Mouse (Mus musculus) intestine, embryonic 16.5 days (tissue): ENCODE results near the gene Ubtd1. TPM values are rescaled to one million over a fixed set of nuclear protein-coding genes. Genes with fewer than 3 reads are reported as not detected.
A peak's percentile ranks its signal among the peaks of the same experiment; 100 is the strongest.

Experiments used
- ATAC-seq: fragments of 200-750 bp; cut with Nextera tagmentation; 2 replicates; pipeline ENCODE4 v1.8.0; 2017; ENCODE audit warnings: moderate TSS enrichment, moderate library complexity
- H3K27ac ChIP-seq: fragments of 300-500 bp; sonication (generic); 2 replicates; pipeline ENCODE4 v1.5.1; 2014; ENCODE audit warnings: mild to moderate bottlenecking, low read length
- H3K27me3 ChIP-seq: fragments of 300-500 bp; sonication (generic); replicated peaks from 2 replicates; pipeline ENCODE4 v1.6.1; 2014; ENCODE audit warnings: low read length, control low read depth, mixed read lengths; ENCODE audit not compliant: control insufficient read depth, insufficient read depth
- H3K36me3 ChIP-seq: fragments of 300-500 bp; sonication (generic); 2 replicates; pipeline ENCODE4 v1.6.1; 2014; ENCODE audit warnings: low read length, control low read depth; ENCODE audit not compliant: control insufficient read depth, insufficient read depth
- H3K4me1 ChIP-seq: fragments of 300-500 bp; sonication (generic); 2 replicates; pipeline ENCODE4 v1.6.1; 2014; ENCODE audit warnings: low read length, control low read depth, mixed read lengths; ENCODE audit not compliant: control insufficient read depth, insufficient read depth
- H3K4me2 ChIP-seq: fragments of 300-500 bp; sonication (generic); 2 replicates; pipeline ENCODE4 v1.6.1; 2014; ENCODE audit warnings: low read depth, low read length, control low read depth
- H3K4me3 ChIP-seq: fragments of 300-500 bp; sonication (generic); 2 replicates; pipeline ENCODE4 v1.5.1; 2014; ENCODE audit warnings: mild to moderate bottlenecking, low read length
- H3K9ac ChIP-seq: fragments of 300-500 bp; sonication (generic); 2 replicates; pipeline ENCODE4 v1.6.1; 2014; ENCODE audit warnings: low read depth, low read length
- H3K9me3 ChIP-seq: fragments of 300-500 bp; sonication (generic); 2 replicates; pipeline ENCODE4 v1.6.1; 2016; ENCODE audit warnings: low read length, control low read depth; ENCODE audit not compliant: control insufficient read depth
- WGBS: fragments of 180-500 bp; shearing (Covaris S2); extraction: QIAGEN DNeasy Blood & Tissue Kit; methylation state at CpG from one replicate; pipeline ENCODE4 v1.1.7; 2014; 5-methylcytosine and 5-hydroxymethylcytosine counted together
- polyA plus RNA-seq: library from polyadenylated mRNA; unstranded; fragments of >200 nt; fragmentation: Nextera tagmentation; extraction: Ambion mirVana; gene quantifications from 2 replicates; pipeline ENCODE4 v1.2.1, GENCODE M21; 2015

Ubtd1 gene
- polyA plus RNA-seq, 1 experiment from 2014 or later: 11.2 TPM

- Histone ChIP-seq H3K4me3 (no peak overlapping the region), H3K27me3 (no peaks in the 10 kb centered on the region), H3K4me1 (peaks cover 6% of the 10 kb centered on the region; the same call in 1 of the 2 replicates), H3K4me2 (no peak overlapping the region), H3K36me3 (no peaks in the 10 kb centered on the region), H3K9me3 (no peaks in the 10 kb centered on the region), H3K9ac (no peak overlapping the region), H3K27ac (no peak overlapping the region)
- no peak for ATAC-seq
- 79% methylated on average over 11 of the region's 11 CpGs for WGBS
Observed at GRCm38 (mm10) chr19:42068441-42069240, 87.1 kb downstream of the Ubtd1 start.

- H3K27me3 ChIP-seq: no peaks in the 10 kb centered on the region
- H3K27ac ChIP-seq: no peak overlapping the region
- H3K4me1 ChIP-seq: peaks cover 6% of the 10 kb centered on the region; the same call in 1 of the 2 replicates
- ATAC-seq: no peak
- H3K4me3 ChIP-seq: no peak overlapping the region
- H3K9me3 ChIP-seq: no peaks in the 10 kb centered on the region
- no peak overlapping the region for H3K9ac ChIP-seq
- no peak overlapping the region for H3K4me2 ChIP-seq
- 54% methylated on average over 6 of the region's 6 CpGs for WGBS
- H3K36me3 ChIP-seq: no peaks in the 10 kb centered on the region
Observed at GRCm38 (mm10) chr19:42069241-42069525, 87.6 kb downstream of the Ubtd1 start.

GRCm38 (mm10) chr19:42071221-42071620 is 89.7 kb downstream of the Ubtd1 start:
- H3K27me3 ChIP-seq: no peaks in the 10 kb centered on the region
- H3K9ac ChIP-seq: no peak overlapping the region
- no peak overlapping the region for H3K4me2 ChIP-seq
- H3K4me3 ChIP-seq: no peak overlapping the region
- H3K4me1 ChIP-seq: peaks cover 6% of the 10 kb centered on the region; the same call in 1 of the 2 replicates
- H3K9me3 ChIP-seq: no peaks in the 10 kb centered on the region
- no peak overlapping the region for H3K27ac ChIP-seq
- ATAC-seq: no peak
- WGBS: 78% methylated on average over 7 of the region's 7 CpGs
- H3K36me3 ChIP-seq: no peaks in the 10 kb centered on the region

- Histone ChIP-seq H3K4me3 (no peak overlapping the region), H3K4me1 (peaks cover 6% of the 10 kb centered on the region; the same call in 1 of the 2 replicates), H3K36me3 (no peaks in the 10 kb centered on the region), H3K4me2 (no peak overlapping the region), H3K9ac (no peak overlapping the region), H3K27ac (peak overlapping the region; percentile 65), H3K27me3 (no peaks in the 10 kb centered on the region), H3K9me3 (no peaks in the 10 kb centered on the region)
- peak; percentile 91 for ATAC-seq
- WGBS: 69% methylated on average over 15 of the region's 15 CpGs
Observed at GRCm38 (mm10) chr19:42071886-42072608, 90.5 kb downstream of the Ubtd1 start.

GRCm38 (mm10) chr19:42072802-42073201 is 91.2 kb downstream of the Ubtd1 start:
- H3K4me2 ChIP-seq: no peak overlapping the region
- no peaks in the 10 kb centered on the region for H3K27me3 ChIP-seq
- no peaks in the 10 kb centered on the region for H3K9me3 ChIP-seq
- 77% methylated on average over 7 of the region's 7 CpGs for WGBS
- H3K27ac ChIP-seq: peak overlapping the region; percentile 65; the same call in 1 of the 2 replicates
- H3K4me1 ChIP-seq: peaks cover 6% of the 10 kb centered on the region; the same call in 1 of the 2 replicates
- no peak for ATAC-seq
- no peaks in the 10 kb centered on the region for H3K36me3 ChIP-seq
- H3K9ac ChIP-seq: no peak overlapping the region
- no peak overlapping the region for H3K4me3 ChIP-seq

- no peaks in the 10 kb centered on the region for H3K9me3 ChIP-seq
- H3K9ac ChIP-seq: no peak overlapping the region
- no peaks in the 10 kb centered on the region for H3K27me3 ChIP-seq
- no peak overlapping the region for H3K4me2 ChIP-seq
- no peak for ATAC-seq
- H3K27ac ChIP-seq: no peak overlapping the region
- peaks cover 6% of the 10 kb centered on the region; the same call in 1 of the 2 replicates for H3K4me1 ChIP-seq
- no peaks in the 10 kb centered on the region for H3K36me3 ChIP-seq
- 83% methylated on average over 2 of the region's 2 CpGs for WGBS
- no peak overlapping the region for H3K4me3 ChIP-seq
Observed at GRCm38 (mm10) chr19:42075051-42075450, 93.5 kb downstream of the Ubtd1 start.

GRCm38 (mm10) chr19:42075992-42076391 is 94.4 kb downstream of the Ubtd1 start:
- Histone ChIP-seq H3K9me3 (no peaks in the 10 kb centered on the region), H3K27ac (no peak overlapping the region), H3K4me2 (no peak overlapping the region), H3K27me3 (no peaks in the 10 kb centered on the region), H3K36me3 (no peaks in the 10 kb centered on the region), H3K9ac (no peak overlapping the region), H3K4me1 (peaks cover 6% of the 10 kb centered on the region; the same call in 1 of the 2 replicates), H3K4me3 (no peak overlapping the region)
- ATAC-seq: no peak
- WGBS: 91% methylated on average over 16 of the region's 16 CpGs

GRCm38 (mm10) chr19:42078566-42078965 is 97.0 kb downstream of the Ubtd1 start:
- Histone ChIP-seq H3K4me2 (no peak overlapping the region), H3K9ac (no peak overlapping the region), H3K4me3 (no peak overlapping the region), H3K27me3 (no peaks in the 10 kb centered on the region), H3K9me3 (no peaks in the 10 kb centered on the region), H3K36me3 (no peaks in the 10 kb centered on the region), H3K4me1 (no peaks in the 10 kb centered on the region), H3K27ac (no peak overlapping the region)
- ATAC-seq: no peak
- WGBS: 94% methylated on average over 8 of the region's 8 CpGs

- ATAC-seq: no peak
- WGBS: 93% methylated on average over 12 of the region's 12 CpGs
- H3K27ac ChIP-seq: no peak overlapping the region
Observed at GRCm38 (mm10) chr19:42079006-42079405, 97.4 kb downstream of the Ubtd1 start.

More at GRCm38 (mm10) chr19:42079006-42079405, 97.4 kb downstream of the Ubtd1 start:
- H3K4me3 ChIP-seq: no peak overlapping the region
- H3K9me3 ChIP-seq: no peaks in the 10 kb centered on the region
- no peaks in the 10 kb centered on the region for H3K36me3 ChIP-seq
- no peaks in the 10 kb centered on the region for H3K4me1 ChIP-seq
- no peak overlapping the region for H3K9ac ChIP-seq
- H3K27me3 ChIP-seq: no peaks in the 10 kb centered on the region
- H3K4me2 ChIP-seq: no peak overlapping the region
